Mouse (Mus musculus) left cerebral cortex, postnatal 36 days (tissue): Measurements from ENCODE around the gene Dnase2b. TPM values are rescaled to one million over a fixed set of nuclear protein-coding genes. Genes with fewer than 3 reads are reported as not detected.
A peak's percentile ranks its signal among the peaks of the same experiment; 100 is the strongest.

ENCODE experiments used
- DNase-seq, 2 experiments: peaks; one replicate each; pipeline ENCODE4 v3.0.0; 2021 to 2022; ENCODE audit warnings: low spot score in 2 of 2, mixed read lengths in 1 of 2
- intact Hi-C: fragments of 180-260 bp; cut with DNase I; formaldehyde crosslinking; loops from one replicate; pipeline ENCODE4 v1.15.1; 2025
- total RNA-seq, 2 experiments: library from RNA; stranded (reverse); gene quantifications; 2 replicates each; pipeline ENCODE4 v1.2.3; 2021

The Dnase2b gene
- total RNA-seq, 2 experiments from 2014 or later: not detected

DNA sequence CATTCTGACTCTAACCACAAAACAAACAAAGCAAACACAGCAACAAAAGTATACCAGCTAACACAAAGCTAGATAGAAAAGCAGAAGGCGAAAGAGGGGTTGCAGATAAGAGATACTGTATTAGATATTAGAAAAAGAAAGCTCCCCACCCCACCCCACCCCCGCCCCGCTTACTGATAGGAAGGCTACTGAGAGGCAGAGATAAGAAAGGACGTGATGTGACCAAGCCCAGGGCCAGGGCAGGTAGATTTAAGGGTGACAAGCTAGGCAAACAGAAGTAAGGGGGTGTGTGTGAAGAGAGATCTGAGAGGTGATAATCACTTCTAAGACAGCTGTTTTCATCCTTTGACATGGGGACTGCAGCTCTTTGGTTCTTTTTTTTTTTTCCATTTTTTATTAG is 3.0 kb upstream of the Dnase2b start:
- intact Hi-C loops: no loop called here
- no peak for DNase-seq

DNA sequence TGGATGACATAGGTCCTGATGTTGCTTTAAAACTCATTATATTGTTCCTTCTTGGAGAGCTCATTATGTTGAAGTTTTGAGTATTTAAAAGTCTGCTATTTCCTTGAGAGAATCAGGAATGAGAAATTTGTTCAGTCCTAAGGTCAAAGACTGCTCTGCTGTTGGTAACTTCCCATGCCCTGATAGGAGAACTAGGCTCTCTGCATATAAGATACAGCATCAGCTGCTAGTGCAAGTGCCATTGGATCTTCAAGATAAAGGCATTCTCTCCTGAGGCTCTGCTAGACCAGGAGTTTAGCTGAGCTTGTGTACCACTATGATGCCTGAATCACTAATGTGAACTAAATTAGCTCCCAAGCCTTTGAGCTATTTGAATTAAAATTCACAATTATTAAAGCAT is 2.5 kb upstream of the Dnase2b start:
- no peak for DNase-seq
- intact Hi-C loops: no loop called here

DNA sequence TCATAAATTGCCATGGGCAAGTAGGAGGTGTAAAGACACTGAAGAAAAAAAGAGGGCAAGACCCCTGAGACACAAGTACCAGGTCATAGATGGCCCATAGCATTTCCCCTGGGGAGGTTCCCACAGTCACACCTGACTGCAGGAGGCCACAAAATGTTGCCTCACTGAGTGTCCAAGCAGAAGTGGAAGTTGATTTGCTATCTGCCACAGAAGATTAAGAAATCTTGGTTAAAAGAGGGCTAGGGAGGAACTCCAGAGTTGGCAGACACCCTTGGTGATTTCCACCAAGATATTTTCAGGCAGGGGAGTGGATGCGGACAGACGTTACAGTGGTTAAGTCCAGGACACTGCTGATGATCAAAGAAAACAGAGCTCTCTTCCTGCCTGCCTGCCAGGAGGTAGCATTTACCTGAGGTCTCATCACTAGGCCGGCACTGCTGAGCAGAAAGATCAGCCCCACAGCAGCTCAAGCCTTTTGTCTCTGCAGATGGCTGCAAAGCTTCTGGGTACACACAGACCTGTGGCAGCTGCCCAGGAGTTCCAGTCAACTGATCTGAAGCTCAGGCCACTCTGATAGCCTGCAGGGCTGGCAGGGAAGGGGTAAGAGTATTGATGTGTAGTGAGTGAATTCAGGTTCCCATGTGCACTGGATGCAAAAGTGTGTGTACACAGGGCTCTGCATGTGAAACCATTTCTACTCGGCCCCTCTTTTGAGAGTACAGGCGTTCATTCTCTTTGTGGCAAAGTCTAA is 1.3 kb upstream of the Dnase2b start:
- DNase-seq: no peak
- intact Hi-C loops: no loop called here

DNA sequence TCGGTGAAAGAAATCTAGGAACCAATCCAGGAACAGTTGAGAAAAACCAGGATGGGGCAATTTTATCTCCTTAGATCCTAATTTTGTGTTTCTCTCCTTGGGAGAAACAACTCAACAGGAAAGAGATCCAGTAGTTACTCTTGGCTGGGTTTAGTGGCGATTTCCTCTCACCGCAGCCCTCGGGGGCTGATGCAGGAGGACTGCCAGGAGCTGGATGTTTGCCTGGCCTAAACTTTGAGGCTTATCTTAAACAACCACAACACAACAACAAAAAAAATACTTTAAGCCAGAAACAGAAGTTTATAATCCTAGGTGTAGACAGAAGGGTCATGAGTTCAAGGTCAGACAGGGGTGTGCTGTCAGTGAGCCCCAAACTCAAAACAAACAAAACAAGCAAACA is 3.6 kb downstream of the Dnase2b start:
- intact Hi-C loops: no loop called here
- no peak for DNase-seq

DNA sequence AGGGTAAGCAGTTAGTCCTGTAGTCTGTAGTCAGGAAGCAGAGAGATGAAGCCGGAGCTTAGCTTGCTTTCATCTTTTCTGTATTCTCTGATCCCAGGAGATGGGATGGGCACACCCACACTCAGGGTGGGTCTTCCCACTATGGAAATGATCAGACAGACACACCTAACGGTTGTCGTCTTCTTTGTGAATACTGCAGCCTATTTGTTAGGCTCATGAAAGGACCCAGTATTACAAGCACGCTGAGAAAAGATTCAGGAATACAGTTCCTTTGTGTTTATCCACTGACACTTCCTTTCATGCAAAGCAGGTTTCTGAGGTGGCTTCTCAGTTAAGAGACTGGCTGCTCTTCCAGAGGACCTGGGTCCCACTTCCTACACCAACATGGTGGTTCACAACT is 4.1 kb downstream of the Dnase2b start:
- intact Hi-C loops: no loop called here
- no peak for DNase-seq

DNA sequence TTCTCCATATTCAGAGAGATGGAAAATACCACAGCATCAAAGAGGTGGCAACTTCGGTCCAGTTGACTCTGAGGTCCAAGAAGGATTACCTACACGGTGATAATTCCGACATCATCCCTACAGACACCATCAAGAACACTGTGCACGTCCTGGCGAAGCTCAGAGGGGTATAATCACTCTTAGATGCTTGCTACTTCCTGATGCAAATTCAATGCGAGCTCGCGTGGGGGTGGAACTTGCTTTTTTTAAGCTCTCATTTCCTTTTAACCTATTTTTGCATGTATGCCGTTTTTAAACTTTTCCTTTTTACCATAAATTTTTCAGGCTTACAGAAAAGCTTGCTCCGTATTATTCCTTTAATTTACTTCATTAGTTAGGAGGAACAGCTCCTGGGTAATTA is 5.1 kb downstream of the Dnase2b start:
- intact Hi-C loops: no loop called here
- no peak for DNase-seq

DNA sequence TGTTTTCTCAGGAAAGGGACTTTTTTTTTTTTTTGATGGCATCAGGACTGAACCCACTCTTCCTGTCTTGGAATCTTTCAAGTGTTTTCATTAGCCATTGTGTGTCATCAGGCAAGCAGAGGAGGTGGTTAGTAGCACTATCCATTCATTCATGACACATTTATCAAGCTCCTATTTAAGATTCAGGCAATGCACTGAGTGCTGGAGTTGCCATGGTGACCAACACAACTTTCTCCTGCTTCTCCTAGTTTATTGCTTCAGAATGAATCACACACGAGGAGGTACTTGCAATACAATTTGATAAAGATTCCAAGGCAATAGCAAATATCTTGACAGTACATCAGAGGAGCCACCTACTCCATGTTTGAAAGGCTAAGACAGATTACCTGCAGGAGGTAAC is 8.0 kb downstream of the Dnase2b start:
- intact Hi-C loops: loop anchor here (5.0 kb wide), 1 partner anchor 40 kb away; no protein-coding TSS in a partner anchor

DNA sequence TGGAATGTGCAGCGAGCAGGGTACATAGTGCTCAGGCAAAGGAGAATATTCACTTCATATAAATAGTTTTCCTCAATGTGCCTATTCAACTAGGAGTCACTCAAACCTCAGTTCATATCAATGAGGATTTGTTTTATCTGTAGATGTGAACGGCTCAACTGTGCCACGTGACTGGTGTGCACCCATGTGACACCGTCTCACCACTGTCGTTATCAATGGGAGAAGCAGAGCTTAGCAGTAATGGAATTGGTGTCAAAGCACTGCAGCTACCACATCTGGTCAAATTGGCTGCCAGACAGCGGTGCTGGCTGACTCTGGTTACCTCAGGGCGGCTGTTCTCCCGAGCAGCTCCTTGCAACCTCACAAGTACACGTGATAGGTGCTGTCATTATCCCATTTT is 10.7 kb downstream of the Dnase2b start:
- intact Hi-C loops: loop anchor here (5.0 kb wide), 1 partner anchor 37 kb away; no protein-coding TSS in a partner anchor
- DNase-seq: no peak

More for the DNA sequence above, 8.0 kb downstream of the Dnase2b start:
- DNase-seq: no peak

DNA sequence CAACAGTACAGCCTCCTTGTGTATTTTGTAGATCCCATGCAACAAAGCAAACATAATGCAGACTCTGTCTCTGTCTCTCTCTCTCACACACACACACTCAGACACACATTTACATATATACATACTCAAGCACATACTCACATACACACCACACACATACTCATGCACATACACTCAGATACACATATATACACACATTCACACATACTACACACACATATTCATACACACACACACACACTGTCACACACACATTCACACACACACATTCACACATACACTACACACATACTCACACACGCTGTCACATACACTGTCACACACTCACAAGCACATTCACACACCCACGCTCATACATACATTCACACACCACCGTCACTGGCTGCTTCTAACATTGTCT is 12.9 kb downstream of the Dnase2b start:
- intact Hi-C loops: no loop called here
- DNase-seq: no peak

DNA sequence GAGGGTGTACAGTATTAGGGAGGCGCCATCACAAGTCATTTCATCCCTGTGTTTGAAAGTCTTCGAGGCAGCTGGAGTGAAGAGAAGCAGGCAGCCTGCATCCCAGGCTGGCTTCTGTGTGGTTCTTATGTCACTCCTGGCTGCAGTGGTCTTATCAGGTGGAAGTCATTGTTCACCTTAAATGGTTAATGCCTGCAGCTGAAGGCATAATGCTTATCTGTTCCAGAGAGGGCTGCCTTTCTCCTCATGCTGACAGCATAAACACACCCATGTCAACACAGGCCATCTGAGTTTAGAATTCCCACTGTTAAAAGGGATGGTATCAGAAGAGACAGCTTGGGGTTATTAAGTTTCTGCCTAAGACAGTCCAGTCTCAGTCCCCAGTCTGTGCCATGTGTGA is 14.2 kb downstream of the Dnase2b start:
- intact Hi-C loops: no loop called here

DNA sequence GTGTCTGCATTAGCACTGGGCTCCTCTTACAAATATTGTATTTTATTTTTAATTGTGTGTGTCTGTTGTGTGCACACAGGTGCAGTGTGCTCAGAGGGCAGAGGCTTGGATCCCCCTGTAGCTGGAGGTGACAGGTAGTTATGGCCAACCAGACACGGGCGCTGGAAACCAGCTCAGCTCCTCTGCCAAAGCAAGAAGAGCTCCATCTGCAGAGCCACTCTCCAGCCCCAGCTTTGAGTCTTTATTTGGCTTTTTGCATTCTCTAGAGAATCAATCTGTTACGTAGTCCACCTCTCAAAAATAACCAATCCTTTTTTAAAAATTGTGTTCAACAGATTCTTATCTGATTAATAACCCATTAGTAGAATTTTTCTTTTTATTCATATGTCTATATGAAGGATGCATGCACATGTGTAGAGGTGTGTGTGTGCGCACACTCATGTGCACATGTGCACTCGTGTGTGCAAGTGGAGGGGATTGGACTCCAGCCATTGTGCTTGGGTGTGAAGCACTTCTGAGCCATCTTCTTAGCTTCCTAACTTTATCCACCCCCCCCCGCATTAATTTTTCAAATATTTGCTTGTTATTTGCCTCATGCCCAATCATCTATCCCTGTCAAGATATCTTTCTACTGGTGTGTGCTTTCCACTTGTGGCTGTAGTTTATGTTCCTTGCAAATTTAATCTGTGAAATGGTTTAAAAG is 16.0 kb downstream of the Dnase2b start:
- intact Hi-C loops: no loop called here
- DNase-seq: no peak

More for the DNA sequence above, 14.2 kb downstream of the Dnase2b start:
- DNase-seq: no peak

DNA sequence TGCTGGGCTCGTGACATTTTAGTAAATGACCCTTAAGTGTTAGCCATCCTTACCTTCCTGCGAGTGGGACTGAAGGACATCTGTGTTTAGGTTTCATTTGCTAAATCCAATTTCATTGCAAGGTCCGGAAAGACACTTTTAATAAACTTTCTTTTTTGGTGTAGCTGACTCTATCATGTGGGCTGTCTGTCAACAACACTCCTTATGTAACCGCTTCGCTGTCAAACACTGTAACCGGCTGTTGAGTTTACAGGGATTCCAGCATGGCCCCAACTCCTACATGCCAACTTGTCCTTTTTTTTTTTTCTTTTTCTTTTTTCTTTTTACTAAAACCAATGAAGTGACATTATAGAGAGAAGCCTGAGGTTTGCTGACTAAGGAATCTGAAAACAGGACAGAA is 17.0 kb downstream of the Dnase2b start:
- intact Hi-C loops: no loop called here
- DNase-seq: peak; percentile 43 to 52

DNA sequence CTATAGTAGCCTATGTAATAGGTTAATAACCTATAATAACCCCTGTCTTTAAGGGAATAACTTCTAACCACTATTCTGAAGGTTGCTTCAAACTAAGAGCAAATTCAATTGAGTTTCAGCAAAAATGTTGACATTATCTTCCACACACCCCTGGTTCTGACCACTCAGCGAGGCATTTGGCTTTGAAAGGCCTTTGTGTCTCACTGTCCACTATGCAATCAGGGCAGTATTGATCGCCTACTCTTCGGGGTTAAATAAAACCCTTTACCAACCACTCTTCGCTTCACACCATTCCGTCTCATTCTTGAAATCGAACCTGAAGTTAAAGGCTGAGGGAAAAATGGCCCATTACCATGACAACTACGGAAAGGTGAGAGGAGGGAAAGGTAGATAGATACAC is 18.5 kb downstream of the Dnase2b start:
- intact Hi-C loops: no loop called here

DNA sequence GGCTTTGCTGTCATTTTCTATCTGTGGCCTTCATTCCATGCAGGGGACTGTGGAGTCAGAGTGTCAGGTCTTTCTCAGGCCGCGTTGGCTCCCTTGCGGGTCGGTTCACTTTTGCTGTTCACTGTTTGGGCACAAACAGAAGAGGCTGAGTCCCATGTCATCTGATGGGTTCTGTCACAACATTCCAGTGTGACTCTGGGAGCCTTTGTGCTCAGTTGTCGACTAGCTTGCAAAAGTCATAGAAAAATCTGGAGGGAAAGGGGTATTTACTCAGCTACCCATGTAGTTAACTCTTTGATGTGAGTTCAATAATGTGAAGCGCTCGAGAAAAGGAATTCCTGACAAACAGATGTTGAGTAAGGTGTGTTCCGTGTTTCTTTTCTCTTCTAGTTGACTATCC is 19.0 kb downstream of the Dnase2b start:
- DNase-seq: no peak
- intact Hi-C loops: no loop called here

More for the DNA sequence above, 18.5 kb downstream of the Dnase2b start:
- DNase-seq: no peak

DNA sequence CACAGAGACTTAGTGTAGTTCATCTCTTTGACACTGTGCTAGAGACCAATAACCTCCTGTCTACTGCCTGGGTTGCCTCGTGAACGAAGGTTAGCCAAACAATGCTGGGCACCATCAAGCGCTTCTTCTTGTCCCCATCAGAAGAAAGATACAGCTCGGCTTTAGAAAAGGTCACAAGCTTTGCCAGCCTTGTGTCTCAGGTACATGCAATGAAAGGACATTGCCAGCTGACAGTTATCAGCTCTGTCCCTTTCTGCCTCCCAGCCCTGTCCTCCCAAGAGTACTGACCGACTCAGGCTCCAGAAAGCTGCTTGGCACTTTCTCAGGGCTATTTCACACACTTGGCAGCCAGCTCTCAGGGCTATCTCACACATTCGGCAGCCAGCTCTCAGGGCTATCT is 20.0 kb downstream of the Dnase2b start:
- no peak for DNase-seq
- intact Hi-C loops: no loop called here

DNA sequence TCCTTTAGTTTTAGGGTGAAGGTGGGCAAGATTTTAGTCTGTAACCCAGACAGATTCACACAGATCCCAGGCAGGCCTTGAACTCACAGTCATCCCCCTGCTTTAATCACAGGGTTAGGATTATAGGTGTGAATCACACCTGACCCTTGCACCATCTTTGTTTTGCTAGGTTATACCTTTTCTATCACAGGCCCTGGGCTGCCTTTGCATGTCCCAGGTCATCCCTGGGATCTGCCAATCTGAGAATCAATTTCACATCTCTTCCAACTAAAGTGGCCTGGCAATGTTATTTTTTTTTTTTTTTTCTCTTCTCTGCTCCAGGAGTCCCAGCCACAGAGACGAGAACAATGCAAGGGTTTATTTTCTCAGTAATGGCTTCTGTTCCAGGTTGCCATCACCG is 23.8 kb downstream of the Dnase2b start:
- DNase-seq: no peak
- intact Hi-C loops: no loop called here

DNA sequence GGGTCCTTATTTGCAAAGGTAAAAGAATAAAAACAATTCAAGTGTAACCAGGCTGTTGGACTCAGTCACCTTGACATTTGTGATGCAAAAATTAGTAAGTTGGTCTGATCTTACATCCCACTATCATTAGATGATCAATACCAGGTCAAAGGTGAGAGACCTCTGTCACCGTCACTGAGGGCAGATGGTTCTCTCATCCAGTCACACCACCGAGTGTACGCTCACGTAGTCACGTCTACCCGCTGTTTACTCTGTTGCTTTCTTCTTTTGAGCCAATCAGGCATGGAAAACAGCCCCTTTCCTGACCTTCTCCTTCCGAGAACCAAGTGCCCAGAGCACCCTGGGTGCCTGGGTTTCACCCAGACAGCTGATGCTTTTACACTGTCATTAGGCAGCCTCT is 24.2 kb downstream of the Dnase2b start:
- no peak for DNase-seq
- intact Hi-C loops: no loop called here

DNA sequence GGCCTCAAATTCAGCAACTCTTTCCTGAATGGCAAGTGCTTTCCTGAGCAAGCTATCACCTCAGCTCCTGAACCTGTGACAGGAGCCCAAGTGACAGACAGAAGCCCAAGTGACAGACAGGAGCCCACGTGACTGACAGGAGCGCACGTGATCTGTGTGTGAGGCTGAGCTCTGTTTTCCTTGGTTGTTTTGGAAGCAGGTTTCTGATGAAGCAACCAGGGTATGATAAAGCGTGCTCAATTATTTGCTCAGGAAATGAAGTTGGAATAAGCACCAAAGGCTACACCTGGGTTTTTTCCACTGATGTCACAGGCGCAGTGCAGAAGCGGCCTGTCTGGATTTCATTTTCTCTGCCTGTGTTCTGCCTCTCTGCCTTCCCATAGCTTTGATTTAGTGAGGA is 25.9 kb downstream of the Dnase2b start:
- intact Hi-C loops: no loop called here
- no peak for DNase-seq

DNA sequence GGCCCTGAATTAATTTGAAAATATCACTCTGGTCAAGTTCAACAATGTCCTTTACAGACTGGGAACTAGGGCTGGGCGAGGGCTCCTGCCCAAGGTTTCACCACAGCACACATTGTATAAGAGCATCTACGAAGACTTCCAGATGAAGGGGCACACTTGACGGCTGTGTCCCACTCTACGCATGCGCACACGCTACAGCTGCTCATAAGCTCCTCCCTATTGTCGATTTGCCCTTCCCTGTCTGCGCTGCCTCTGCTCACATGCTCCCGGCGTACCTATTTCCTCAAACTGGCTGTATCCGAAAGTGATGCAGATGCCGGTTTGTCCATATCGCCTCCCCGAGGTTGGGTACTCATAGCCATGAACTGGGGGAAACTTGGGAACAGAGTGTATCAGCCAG is 28.8 kb downstream of the Dnase2b start:
- intact Hi-C loops: no loop called here
- no peak for DNase-seq

DNA sequence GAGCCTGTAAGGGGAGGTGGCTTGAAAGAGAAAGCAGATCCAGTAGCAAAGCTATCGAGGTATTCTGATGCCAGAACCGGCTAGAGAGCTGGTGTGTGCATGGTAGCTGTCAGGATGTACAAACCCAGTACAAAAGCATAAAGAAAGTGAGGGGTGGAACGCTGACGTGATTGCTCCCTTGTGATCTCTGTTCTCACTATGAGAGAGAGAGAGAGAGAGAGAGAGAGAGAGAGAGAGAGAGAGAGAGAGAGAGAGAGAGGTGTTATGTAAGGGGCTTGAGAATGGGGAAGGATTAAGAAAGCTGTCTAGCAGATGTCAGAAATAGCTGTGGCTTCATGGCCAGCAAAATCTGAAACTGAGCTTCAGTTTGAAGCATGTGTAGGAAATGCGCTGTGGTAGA is 31.5 kb downstream of the Dnase2b start:
- peak in 1 of 2 experiments; percentile 11 for DNase-seq

DNA sequence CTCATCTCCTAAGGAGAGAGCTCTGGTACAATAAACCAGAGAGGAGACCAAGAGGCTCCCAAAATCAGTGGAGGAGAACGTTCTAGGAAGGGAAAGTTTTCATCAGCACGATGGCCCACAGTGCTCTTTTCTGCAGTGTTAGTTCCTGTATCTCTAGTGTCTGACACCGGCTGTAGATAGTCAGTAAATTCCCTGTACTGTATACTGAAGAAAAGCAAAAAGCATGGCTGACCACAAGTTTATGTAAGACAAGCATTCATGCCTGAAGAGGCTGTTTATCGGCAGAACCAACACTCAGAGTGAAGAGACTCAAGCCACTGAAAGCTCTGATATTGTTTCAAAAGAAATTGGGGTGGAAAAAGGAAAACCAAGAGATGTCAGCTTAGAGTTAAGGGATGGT is 31.9 kb downstream of the Dnase2b start:
- DNase-seq: no peak
- intact Hi-C loops: no loop called here

More for the DNA sequence above, 31.5 kb downstream of the Dnase2b start:
- intact Hi-C loops: no loop called here
